Mouse (Mus musculus): ENCODE measurements around the gene Tns1.

DNA sequence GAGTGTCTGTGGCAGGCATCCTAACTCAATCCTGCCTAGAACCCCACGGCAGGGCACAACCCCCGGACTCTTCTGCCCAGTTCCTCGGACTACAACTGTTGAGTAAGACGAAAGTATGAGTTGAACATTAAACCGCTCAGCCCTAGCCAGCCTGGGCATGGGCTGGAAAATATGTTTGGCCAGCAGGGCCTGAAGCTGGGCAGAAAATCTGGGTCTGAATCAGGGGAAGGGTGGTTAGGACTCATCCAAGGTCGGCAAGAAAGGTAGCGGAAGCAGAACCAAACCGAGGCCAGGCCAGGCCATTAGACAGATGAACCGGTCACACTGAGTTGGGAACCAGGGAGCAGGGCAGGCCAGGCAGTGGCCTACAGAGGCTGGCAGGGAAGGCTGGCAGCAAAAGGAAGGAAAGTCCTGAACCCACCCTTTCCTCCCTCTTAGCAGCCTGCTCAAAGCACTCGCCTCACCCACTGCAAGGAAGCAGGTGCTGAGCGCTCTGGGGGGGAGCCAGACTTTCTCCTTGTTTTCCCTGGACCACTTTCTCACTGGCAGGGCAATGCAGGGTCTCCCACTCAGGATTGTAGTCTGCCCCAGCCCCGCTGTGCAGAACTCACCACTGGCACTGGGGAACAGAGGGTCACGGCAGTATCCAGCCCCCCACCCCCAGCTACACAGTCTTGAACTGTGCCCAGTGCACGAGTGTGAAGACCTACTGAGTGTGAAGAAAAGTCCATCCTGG lies 110.8 kb downstream of the Tns1 start:
- TF ChIP-seq CTCF (IDR thresholded peaks at IDR 0.05; ENCODE audit: borderline replicate concordance, control insufficient read depth, extremely low read depth, insufficient read depth, low read length, poor library complexity) (no peak), POLR2A (IDR thresholded peaks at IDR 0.05; ENCODE audit: control insufficient read depth, extremely low read depth, insufficient read depth, low read length, poor library complexity) (no peak)
